Mouse (Mus musculus) intestine, embryonic 16.5 days (tissue): Measurements from ENCODE around the gene Olfr1348. TPM values are rescaled to one million over a fixed set of nuclear protein-coding genes. Genes with fewer than 3 reads are reported as not detected.
"Not testable (repeated sequence)": the region's sequence is repeated elsewhere in the genome, so short reads cannot be mapped to it uniquely, and the experiment has no call there.

Source experiments
- ATAC-seq: fragments of 200-750 bp; cut with Nextera tagmentation; 2 replicates; pipeline ENCODE4 v1.8.0; 2017; ENCODE audit warnings: moderate TSS enrichment, moderate library complexity
- H3K27ac ChIP-seq: fragments of 300-500 bp; sonication (generic); 2 replicates; pipeline ENCODE4 v1.5.1; 2014; ENCODE audit warnings: mild to moderate bottlenecking, low read length
- H3K27me3 ChIP-seq: fragments of 300-500 bp; sonication (generic); replicated peaks from 2 replicates; pipeline ENCODE4 v1.6.1; 2014; ENCODE audit warnings: low read length, control low read depth, mixed read lengths; ENCODE audit not compliant: control insufficient read depth, insufficient read depth
- H3K36me3 ChIP-seq: fragments of 300-500 bp; sonication (generic); 2 replicates; pipeline ENCODE4 v1.6.1; 2014; ENCODE audit warnings: low read length, control low read depth; ENCODE audit not compliant: control insufficient read depth, insufficient read depth
- H3K4me1 ChIP-seq: fragments of 300-500 bp; sonication (generic); 2 replicates; pipeline ENCODE4 v1.6.1; 2014; ENCODE audit warnings: low read length, control low read depth, mixed read lengths; ENCODE audit not compliant: control insufficient read depth, insufficient read depth
- H3K4me2 ChIP-seq: fragments of 300-500 bp; sonication (generic); 2 replicates; pipeline ENCODE4 v1.6.1; 2014; ENCODE audit warnings: low read depth, low read length, control low read depth
- H3K4me3 ChIP-seq: fragments of 300-500 bp; sonication (generic); 2 replicates; pipeline ENCODE4 v1.5.1; 2014; ENCODE audit warnings: mild to moderate bottlenecking, low read length
- H3K9ac ChIP-seq: fragments of 300-500 bp; sonication (generic); 2 replicates; pipeline ENCODE4 v1.6.1; 2014; ENCODE audit warnings: low read depth, low read length
- H3K9me3 ChIP-seq: fragments of 300-500 bp; sonication (generic); 2 replicates; pipeline ENCODE4 v1.6.1; 2016; ENCODE audit warnings: low read length, control low read depth; ENCODE audit not compliant: control insufficient read depth
- WGBS: fragments of 180-500 bp; shearing (Covaris S2); extraction: QIAGEN DNeasy Blood & Tissue Kit; methylation state at CpG from one replicate; pipeline ENCODE4 v1.1.7; 2014; 5-methylcytosine and 5-hydroxymethylcytosine counted together
- polyA plus RNA-seq: library from polyadenylated mRNA; unstranded; fragments of >200 nt; fragmentation: Nextera tagmentation; extraction: Ambion mirVana; gene quantifications from 2 replicates; pipeline ENCODE4 v1.2.1, GENCODE M21; 2015

Olfr1348 gene
- polyA plus RNA-seq, result not detected in 2 replicates

DNA sequence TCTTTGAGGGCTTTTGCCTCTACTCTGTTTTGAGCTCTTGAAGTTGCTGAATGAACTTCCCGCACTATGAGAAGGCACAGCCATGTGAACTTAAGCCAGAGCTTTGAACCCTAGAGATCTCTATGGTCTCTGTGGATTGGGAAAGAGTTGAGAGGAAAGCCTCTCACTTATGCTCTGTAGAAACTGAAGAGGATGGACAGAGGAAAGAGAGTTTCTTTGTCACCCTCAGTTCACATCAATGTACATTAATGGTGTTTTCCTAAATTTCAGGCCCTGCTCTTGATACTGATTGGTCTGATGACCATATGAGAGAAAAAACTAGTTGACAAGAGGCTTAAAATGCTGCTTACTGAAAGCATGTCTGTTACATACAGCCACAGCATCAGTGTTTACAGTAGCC lies at the start of gene Olfr1348:
Gene Olfr1348 (minus strand): TSS at position 101 of the 400 bp plus-strand sequence.
- Histone ChIP-seq H3K4me3 (no peak within 1 kb of the TSS), H3K9ac (no peak within 1 kb of the TSS), H3K9me3 (no peaks in the 10 kb centered on the region), H3K27ac (no peak within 1 kb of the TSS), H3K4me2 (no peak within 1 kb of the TSS), H3K4me1 (no peaks in the 10 kb centered on the region), H3K27me3 (no peaks in the 10 kb centered on the region), H3K36me3 (no peaks in the 10 kb centered on the region)
- 96% methylated on average over 1 of the region's 1 CpGs for WGBS
- no peak for ATAC-seq

DNA sequence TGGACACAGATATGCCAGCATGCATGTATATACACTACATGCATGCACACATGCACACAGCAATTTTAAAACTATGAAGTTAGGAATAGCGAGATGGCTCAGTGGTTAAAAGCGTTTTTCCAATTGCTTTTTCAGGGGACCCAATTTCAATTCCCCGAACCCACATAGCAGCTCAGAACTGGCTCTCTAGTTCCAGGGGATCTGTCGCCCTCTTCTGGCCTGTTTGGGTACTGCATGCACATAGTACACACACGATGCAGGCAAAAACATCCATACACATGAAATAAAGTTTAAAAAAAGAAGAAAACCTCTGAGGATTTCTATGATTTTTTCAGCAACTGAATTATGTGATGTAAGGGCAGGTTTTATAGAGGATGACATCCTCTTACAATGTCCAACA lies 17.6 kb upstream of the Olfr1348 start:
- no peak overlapping the region for H3K27ac ChIP-seq
- no peaks in the 10 kb centered on the region for H3K36me3 ChIP-seq
- no peak for ATAC-seq
- H3K9me3 ChIP-seq, result peaks cover 3% of the 10 kb centered on the region; the same call in 1 of the 2 replicates
- WGBS, result 63% methylated on average over 5 of the region's 5 CpGs
- H3K4me3 ChIP-seq, result no peak overlapping the region
- H3K4me2 ChIP-seq, result no peak overlapping the region
- H3K4me1 ChIP-seq, result no peaks in the 10 kb centered on the region
- no peak overlapping the region for H3K9ac ChIP-seq
- no peaks in the 10 kb centered on the region for H3K27me3 ChIP-seq

DNA sequence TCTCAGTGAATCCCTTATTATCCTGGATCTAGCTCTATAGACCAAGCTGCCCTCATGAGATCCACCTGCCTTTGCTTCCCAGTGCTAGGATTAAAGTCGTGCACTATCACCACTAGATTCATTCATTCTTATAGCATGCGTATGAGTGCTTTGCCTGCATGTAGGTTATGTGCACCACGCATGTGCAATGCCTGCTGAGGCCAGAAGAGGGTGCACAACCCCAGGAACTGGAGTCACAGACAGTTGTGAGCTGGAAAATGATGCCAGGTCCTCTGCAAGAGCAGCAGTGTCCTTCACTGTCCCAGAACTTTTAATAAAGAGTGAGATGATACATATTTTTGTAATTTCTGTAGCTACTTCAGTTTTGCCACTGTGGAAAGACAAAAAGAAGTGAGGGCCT lies 16.5 kb upstream of the Olfr1348 start:
- 58% methylated on average over 3 of the region's 3 CpGs for WGBS
- no peak overlapping the region for H3K27ac ChIP-seq
- H3K36me3 ChIP-seq, result no peaks in the 10 kb centered on the region
- peaks cover 3% of the 10 kb centered on the region; the same call in 1 of the 2 replicates for H3K9me3 ChIP-seq
- H3K27me3 ChIP-seq, result no peaks in the 10 kb centered on the region
- H3K9ac ChIP-seq, result no peak overlapping the region
- H3K4me1 ChIP-seq, result no peaks in the 10 kb centered on the region
- H3K4me3 ChIP-seq, result no peak overlapping the region
- ATAC-seq, result no peak
- H3K4me2 ChIP-seq, result no peak overlapping the region

DNA sequence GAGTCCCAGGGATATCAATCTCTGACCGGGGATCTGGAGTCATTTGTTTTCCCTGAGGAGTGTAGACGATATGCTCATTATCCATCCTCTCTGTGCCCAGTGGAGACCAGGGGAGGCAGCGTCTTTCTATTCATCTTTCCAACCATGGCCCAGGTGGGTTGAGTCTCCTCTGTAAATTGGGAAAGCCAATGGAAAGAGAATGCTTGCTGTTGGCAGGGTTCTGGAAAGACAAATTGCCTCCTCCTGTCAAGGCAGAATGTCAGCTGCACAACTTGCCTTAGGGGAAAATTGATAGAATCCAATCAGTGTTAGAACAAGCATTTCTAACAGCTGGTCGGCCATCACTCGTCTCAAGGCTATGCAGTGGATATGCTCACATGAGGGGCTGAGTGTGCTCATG lies 14.3 kb upstream of the Olfr1348 start, which contains the start of gene Olfr1349:
Gene Olfr1349 (minus strand): TSS at position 101 of the 400 bp plus-strand sequence.
- peaks cover 9% of the 10 kb centered on the region for H3K9me3 ChIP-seq
- H3K36me3 ChIP-seq, result no peaks in the 10 kb centered on the region
- no peaks in the 10 kb centered on the region for H3K4me1 ChIP-seq
- no peaks in the 10 kb centered on the region for H3K27me3 ChIP-seq
- H3K27ac ChIP-seq, result no peak within 1 kb of the TSS
- no peak within 1 kb of the TSS for H3K9ac ChIP-seq
- H3K4me2 ChIP-seq, result no peak within 1 kb of the TSS
- H3K4me3 ChIP-seq, result no peak within 1 kb of the TSS
- WGBS, result 80% methylated on average over 5 of the region's 5 CpGs
- ATAC-seq, result no peak

DNA sequence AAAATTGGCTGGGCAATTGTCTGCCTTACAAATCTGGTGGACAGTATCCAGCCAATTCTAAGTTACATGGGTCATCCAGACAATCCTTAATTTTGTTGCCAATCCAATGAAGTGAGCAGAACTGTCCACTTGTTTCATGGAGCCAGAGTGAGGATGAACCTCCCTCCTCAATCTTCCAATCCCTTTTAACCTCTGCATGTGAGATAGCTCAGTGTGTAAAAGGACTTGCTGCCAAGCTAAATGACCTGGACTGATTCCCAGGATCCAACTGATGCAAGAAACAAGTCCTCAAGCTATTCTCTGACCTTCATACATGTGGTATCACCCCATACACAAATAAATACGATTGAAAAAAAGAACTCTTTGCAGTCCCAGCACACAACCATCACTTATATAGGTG lies 13.1 kb upstream of the Olfr1348 start:
- H3K9me3 ChIP-seq, result peaks cover 6% of the 10 kb centered on the region
- ATAC-seq, result no peak
- WGBS, result 15% methylated on average over 1 of the region's 1 CpGs

DNA sequence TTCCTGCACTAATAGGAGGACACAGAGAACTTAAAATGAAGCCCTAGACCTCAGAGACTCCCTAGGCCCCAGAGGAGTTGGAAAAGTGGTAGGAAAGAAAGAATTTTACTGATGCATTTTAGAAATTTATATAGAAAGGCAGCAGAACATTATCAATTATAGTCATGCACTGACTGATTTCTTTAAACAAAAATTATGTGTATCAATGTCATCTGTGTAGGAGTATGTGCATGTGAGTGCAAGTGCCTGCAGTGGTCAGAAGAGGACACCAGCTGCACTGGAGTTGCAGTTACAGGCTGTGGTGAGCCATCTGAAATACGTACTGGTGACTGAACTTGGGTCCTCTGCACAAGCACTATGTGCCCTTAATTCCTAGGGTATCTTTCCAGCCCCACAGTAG lies 8.9 kb downstream of the Olfr1348 start, which contains the start of gene Olfr1347:
Gene Olfr1347 (minus strand): TSS at position 101 of the 400 bp plus-strand sequence.
- 69% methylated on average over 1 of the region's 1 CpGs for WGBS
- no peak for ATAC-seq
- H3K27ac ChIP-seq, result no peak within 1 kb of the TSS

More for the DNA sequence above, 13.1 kb upstream of the Olfr1348 start:
- H3K4me1 ChIP-seq, result no peaks in the 10 kb centered on the region
- H3K36me3 ChIP-seq, result no peaks in the 10 kb centered on the region
- H3K9ac ChIP-seq, result no peak overlapping the region
- H3K4me2 ChIP-seq, result no peak overlapping the region
- H3K27ac ChIP-seq, result no peak overlapping the region
- no peaks in the 10 kb centered on the region for H3K27me3 ChIP-seq
- H3K4me3 ChIP-seq, result no peak overlapping the region

DNA sequence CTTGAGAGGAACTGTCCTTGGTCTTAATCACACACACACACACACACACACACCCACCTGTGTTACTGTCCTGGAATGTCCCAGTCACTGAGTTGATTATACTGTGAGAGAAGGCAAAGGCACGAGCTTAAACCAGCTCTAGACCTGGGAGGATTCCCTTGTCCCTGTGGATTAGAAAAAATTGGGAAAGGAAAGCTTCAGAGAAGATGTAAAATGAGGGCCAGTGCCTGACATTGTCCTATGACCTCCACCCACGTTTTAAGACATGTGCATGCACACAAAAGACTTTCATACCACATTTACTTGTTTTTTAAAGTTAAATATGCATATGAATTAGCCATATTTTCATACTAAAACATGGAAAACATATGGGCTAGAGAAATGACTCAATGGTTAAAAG lies 21.7 kb downstream of the Olfr1348 start, which contains the start of gene Olfr5:
Gene Olfr5 (minus strand): TSS at position 101 of the 400 bp plus-strand sequence.
- WGBS, result 17% methylated on average over 2 of the region's 2 CpGs
- H3K27me3 ChIP-seq, result no peaks in the 10 kb centered on the region
- no peak within 1 kb of the TSS for H3K9ac ChIP-seq
- no peak within 1 kb of the TSS for H3K27ac ChIP-seq
- H3K4me1 ChIP-seq, result no peaks in the 10 kb centered on the region
- no peak for ATAC-seq
- no peak within 1 kb of the TSS for H3K4me3 ChIP-seq
- no peaks in the 10 kb centered on the region for H3K9me3 ChIP-seq
- no peak within 1 kb of the TSS for H3K4me2 ChIP-seq
- no peaks in the 10 kb centered on the region for H3K36me3 ChIP-seq

More for the DNA sequence above, 8.9 kb downstream of the Olfr1348 start, which contains the start of gene Olfr1347:
- no peaks in the 10 kb centered on the region for H3K9me3 ChIP-seq
- H3K4me3 ChIP-seq, result no peak within 1 kb of the TSS
- H3K36me3 ChIP-seq, result no peaks in the 10 kb centered on the region
- H3K9ac ChIP-seq, result no peak within 1 kb of the TSS
- H3K27me3 ChIP-seq, result no peaks in the 10 kb centered on the region
- no peaks in the 10 kb centered on the region for H3K4me1 ChIP-seq
- no peak within 1 kb of the TSS for H3K4me2 ChIP-seq

DNA sequence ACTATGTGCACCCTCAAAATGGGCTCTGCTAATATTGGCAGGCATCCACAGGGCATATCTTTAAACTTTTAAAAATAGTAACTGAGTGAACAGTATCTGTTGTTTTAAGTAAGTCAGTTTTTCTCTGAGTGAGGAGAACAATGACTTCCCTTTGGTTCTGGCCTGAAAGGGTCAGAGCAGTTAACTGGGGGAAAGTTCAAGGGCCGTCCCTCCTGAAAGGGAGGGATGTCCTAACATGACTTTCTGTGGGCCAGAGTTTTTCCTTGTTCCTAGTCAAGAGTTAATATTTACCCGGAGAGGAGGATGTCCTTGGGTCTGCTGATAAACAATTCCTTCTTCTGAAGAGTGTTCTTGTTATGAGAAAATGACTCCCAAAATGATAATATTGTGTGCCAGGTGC lies 30.9 kb downstream of the Olfr1348 start:
- not testable (repeated sequence) for H3K27ac ChIP-seq, H3K27me3 ChIP-seq, ATAC-seq, H3K4me1 ChIP-seq, H3K36me3 ChIP-seq, H3K4me2 ChIP-seq, H3K9me3 ChIP-seq, H3K9ac ChIP-seq, H3K4me3 ChIP-seq
- 61% methylated on average over 2 of the region's 2 CpGs for WGBS

DNA sequence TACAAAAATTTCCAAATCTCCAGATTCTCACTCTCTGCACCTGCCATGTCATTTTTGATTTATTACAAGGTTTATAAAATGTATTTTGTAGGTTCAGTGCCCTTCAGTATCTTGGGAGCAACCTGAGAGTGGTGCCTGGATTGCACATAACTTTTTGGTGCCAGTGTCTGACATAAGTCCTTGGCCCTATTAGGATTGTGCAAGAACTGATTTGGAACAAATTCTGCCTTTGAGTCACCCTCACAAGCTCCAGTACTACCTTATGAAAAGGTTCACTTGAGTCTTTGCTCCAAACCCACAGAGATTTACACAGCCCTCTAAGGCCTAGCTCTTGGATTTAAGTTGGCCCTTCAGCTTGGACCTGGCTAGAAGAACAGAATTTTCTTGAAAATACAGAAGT lies 41.6 kb downstream of the Olfr1348 start, which contains the start of gene Olfr1346:
Gene Olfr1346 (plus strand): TSS at position 151 of the 400 bp plus-strand sequence.
- Histone ChIP-seq H3K27me3 (no peaks in the 10 kb centered on the region), H3K9ac (no peak within 1 kb of the TSS), H3K4me2 (no peak within 1 kb of the TSS), H3K36me3 (no peaks in the 10 kb centered on the region), H3K27ac (no peak within 1 kb of the TSS), H3K4me1 (no peaks in the 10 kb centered on the region), H3K4me3 (no peak within 1 kb of the TSS), H3K9me3 (no peaks in the 10 kb centered on the region)
- no peak for ATAC-seq

DNA sequence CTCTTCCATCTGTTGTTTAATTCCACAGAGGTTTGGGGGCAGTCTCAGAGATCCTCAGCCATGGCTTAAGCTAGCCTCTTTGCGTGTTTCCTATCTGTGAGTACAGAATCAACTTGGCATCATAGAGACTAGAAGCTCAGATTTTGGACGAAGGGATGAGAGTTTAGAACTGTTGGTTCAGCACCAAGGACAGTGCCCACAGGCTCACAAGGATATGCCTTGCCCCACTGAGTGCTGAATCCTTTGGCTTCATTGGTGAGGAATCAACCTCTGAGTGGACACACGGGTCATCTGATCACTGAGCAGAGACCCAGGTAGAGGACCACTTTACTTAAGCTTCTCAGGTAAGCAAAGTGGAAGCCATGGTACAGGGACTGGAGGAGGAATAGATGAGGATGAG lies 52.1 kb downstream of the Olfr1348 start:
- H3K9ac ChIP-seq, result no peak overlapping the region
- no peak overlapping the region for H3K4me3 ChIP-seq
- WGBS, result 46% methylated on average over 3 of the region's 3 CpGs
- no peak overlapping the region for H3K4me2 ChIP-seq
- H3K27me3 ChIP-seq, result no peaks in the 10 kb centered on the region
- no peaks in the 10 kb centered on the region for H3K9me3 ChIP-seq
- H3K4me1 ChIP-seq, result no peaks in the 10 kb centered on the region
- H3K36me3 ChIP-seq, result no peaks in the 10 kb centered on the region
- no peak for ATAC-seq
- no peak overlapping the region for H3K27ac ChIP-seq
